Mouse (Mus musculus): Measurements from ENCODE around the gene Tpk1.
"Not testable (repeated sequence)": the region's sequence is repeated elsewhere in the genome, so short reads cannot be mapped to it uniquely, and the experiment has no call there.

The Tpk1 gene

DNA sequence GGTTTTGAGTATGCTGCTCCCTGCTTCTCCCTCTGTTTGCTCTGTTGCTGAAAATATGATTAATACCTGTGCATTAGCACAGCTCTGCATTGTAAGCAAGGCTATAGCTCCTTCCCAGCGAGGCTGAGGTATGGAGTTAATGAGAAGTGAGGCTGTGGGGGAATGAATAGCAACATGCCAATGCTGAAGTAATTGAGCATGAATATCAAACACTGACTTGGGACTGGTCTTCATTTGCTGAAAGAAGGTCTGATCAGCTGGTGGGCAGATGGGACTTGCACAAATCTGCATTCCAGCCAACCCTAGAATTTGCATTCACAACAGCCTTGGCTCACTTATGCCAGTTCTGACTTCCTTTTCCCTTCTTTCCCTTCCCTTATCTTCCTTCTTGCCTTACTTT, 144.0 kb downstream of the Tpk1 start:
- DNase-seq (ENCODE audit: low spot score) = no peak

DNA sequence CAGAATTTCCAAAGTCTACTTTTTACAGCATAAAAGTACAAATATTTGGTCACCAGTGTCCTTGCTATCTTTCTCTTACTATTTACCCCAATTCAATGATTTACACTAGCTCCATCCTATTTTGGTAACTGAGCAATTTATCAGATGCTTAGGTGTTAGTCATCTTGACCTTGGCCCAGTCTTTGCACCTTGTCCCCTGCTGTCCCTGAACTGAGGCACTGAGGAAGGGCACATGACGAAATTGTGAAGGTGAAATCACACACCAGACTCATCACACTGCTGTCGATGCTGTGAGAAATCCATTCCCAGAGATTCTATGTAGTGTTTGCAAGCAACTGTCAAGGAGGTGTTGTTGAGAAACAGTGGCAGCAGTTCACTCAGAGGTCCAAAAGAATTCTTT, 145.9 kb downstream of the Tpk1 start:
- DNase-seq (ENCODE audit: low spot score) = no peak

DNA sequence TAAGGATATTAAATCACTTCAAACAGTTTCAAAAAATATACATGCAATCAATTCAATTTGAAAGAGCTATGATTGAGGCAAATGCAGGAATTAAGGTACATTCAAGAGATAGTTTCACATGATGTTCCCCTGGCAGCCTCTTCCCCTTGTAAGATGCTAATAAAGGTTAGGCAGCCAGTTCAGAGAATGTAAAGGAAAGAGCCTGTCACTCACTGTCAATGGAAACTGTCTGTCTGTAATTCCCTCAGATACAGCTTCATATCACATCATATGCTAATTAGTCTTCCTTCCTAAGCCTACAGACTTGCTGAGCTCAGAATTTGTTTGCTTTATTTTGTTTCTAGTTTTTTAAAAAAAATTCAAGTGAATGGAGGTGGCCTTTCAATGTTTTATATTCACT, 147.7 kb downstream of the Tpk1 start:
- no peak for DNase-seq (ENCODE audit: low spot score)

DNA sequence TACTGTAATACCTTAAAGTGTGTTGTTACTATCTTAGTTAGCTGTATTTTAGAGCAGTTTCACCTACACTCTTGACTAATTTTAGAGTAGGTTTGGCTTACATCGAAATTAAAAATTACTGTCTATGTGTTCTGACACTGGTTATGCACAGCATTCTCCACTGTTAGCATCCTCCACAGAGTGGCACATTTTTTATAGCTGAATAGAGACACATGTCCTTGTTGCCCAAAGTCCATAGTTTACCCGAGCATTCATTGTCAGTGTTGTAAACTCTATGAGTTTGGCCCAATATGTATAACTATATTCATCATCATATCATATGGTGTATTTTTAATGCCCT, 148.8 kb downstream of the Tpk1 start:
- DNase-seq (ENCODE audit: low spot score) = no peak

DNA sequence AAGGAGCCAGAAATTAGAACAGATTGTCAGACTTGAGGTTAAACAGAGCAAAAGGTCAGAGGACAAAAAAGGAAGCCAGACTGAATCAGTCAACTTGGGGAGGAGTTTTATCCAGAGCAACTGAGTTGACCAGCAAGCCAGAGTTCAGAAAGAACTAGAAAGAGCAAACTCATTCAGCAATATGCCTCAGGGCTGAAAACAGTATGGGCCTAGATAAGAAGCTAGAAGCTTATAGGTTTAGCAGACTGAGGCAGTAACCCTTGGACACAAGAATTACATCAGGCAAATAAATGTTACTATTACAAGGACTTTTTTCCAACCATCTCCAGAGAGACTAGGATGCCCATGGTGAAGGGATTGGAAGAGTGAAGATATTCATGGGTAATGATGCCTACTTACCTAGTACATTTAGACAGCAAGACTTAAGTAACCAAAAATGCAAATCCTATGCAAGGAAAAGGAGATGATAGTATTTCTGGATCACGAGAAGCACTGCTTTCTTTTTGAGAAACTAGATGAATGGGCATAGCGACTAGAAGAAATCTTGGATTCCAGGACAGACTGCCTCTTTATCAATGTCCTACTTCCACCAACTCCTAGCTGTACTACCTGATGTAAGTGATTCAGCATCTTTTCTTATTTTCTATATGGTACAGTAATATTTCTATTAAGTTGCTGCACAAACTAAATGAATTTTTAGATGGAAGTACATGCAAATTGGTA, 149.3 kb downstream of the Tpk1 start:
- DNase-seq (ENCODE audit: low spot score) = no peak

DNA sequence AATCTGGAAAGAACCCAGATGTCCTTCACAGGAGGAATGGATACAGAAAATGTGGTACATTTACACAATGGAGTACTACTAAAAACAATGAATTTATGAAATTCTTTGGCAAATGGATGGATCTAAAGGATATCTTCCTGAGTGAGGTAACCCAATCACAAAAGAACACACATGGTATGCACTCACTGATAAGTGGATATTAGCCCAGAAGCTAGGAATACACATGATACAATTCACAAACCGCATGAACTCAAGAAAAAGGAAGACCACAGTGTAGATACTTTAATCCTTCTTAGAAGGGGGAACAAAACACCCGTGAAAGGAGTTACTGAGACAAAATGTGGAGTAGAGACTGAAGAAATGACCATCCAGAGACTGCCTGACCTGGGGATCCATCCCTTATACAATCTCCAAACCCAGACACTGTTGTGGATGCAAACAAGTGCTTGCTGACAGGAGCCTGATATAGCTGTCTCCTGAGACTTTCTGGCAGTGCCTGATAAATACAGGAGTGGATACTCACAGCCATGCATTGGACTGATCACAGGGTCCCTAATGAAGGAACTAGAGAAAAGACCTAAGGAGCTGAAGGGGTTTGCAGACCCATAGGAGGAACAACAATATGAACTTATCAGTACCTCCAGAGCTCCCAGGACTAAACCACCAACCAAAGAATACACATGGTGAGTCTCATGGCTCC, 159.2 kb downstream of the Tpk1 start:
- DNase-seq (ENCODE audit: low spot score) = not testable (repeated sequence)

DNA sequence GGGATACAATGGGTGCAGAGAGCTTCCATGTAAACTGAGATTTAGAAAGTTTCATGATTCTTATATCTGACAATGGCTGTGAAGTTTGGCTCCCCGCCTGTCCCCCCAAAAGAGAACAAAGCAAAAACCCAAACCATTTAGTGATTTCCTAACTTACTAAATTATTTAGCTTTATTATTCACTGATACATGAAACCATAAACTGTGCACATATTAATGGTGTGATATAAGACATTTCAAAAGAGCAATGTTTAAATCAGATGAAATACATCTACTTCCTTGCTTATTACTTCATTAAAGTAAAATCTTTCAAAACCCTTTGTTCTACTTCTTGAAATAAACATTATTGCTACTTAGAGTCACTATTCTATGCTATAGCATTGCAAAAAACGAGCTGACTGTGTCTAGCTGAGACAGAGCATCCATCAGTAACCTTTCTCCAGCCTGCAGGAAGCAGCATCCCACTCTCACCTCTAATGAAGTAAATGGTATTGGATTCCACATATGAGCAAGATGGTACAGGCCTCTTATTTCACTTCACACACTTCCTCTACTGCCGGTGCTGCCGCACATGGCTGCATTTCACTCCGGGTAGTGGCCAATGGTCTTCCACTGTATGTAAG, 161.4 kb downstream of the Tpk1 start:
- DNase-seq (ENCODE audit: low spot score) = no peak

DNA sequence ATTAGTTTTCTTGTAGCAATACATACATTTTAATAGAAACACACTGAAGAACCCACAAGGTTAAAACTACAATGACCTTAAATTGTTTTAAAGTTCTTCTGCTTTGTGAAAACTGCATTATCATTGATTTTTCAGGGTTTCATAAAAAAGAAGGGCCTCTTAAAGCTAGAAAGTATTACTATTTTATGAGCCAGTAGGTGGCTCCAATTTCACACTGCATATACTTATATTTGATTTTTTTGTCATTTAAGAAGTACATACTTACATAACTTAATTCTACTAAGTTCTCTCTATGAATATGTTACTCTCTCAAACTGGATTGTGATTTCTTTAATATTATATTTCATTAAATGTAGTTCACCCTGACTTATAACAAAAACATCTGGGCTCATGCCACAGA, 173.7 kb downstream of the Tpk1 start:
- DNase-seq (ENCODE audit: low spot score) = no peak

DNA sequence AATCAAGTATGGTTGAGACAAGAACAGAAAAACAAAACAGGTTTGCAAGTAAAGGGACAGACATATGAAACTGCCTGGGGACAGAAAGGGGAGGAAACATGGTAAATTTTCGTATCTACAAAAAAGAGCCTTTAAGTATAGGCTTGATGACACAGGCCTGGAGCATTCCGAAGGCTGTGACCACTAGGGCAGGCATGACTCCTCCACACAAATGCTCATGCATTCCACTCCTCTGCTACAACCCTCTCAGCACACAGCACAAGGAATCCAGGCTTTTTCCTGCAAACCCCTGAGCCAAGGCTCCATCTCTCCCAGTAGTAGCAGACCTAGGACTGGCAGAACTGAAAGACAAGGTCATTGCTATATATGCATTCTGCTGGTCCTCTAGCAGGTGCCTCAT, 179.4 kb downstream of the Tpk1 start:
- DNase-seq (ENCODE audit: low spot score) = no peak

DNA sequence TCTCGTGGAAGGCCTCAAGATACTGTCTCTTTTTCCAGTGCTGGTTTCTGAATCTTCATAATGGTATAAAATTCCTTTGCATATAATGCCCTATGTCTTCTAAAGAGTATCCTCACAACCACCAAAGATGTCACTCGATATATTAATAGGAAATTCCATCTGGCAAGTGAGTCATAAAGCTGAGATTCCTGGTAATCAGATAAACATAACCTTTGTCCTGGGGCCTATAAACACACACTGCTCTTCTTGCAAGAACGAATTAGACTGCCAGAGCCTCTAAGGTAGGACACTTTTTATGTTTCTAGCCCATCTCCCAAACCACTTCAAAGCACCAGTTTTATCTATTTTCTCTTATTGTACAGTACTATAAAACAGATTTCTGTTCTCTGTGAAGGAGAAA, 185.4 kb downstream of the Tpk1 start:
- no peak for DNase-seq (ENCODE audit: low spot score)

DNA sequence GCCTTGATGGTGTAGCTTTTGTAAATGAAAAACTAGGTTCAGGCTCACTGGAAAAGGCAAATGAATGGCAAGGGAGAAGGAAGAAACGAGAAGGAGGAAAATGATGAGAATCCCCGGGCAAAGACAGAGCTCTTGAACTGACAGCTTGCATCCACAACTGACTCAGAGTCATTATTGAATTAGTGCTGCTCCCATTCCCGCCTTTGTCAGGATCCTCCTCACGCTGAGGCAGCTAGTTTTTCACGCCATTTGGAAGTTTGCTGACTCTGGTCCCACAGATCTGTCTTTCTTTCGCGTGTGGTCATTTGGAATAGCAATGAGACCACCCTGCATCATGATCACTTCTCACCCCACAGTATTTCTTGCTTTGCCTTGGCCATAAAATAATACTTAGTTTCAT, 187.3 kb downstream of the Tpk1 start:
- no peak for DNase-seq (ENCODE audit: low spot score)

DNA sequence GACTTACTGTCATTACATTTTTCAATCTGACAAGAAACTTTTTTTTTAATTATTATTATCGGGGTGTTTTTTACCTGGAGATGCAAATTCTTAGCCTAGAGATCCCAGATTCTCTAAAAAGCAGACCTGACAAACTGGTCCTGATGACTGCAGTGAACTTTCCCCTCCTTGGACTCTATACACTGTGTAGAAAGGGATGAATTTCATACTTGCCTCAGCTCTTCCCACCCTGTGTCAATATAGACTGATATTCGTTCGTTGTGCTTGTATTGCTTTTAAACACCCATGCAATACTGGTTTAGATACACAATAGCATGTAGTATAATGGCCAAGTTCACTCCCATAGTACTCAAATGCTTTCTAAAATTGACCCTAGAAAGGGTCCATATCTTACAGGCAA, 189.7 kb downstream of the Tpk1 start:
- DNase-seq (ENCODE audit: low spot score) = no peak

DNA sequence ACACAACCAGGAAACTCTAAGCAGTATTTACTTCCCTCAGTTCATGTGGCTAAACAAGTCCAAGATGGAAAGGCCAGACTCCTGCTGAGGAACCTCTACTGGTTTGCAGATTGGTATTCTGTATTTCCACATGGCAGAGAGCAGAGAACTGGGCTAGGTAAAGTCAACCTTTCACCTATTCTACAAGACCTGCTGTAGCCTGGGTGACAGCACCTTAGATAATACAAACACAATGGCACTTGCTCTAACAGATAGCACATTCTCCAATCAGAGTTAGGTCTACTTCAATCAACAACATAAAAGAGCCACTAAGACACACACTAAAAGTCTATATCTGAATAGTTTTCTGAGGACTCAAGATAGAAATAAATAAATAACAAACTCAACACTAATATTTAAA, 190.2 kb downstream of the Tpk1 start:
- DNase-seq (ENCODE audit: low spot score) = no peak

DNA sequence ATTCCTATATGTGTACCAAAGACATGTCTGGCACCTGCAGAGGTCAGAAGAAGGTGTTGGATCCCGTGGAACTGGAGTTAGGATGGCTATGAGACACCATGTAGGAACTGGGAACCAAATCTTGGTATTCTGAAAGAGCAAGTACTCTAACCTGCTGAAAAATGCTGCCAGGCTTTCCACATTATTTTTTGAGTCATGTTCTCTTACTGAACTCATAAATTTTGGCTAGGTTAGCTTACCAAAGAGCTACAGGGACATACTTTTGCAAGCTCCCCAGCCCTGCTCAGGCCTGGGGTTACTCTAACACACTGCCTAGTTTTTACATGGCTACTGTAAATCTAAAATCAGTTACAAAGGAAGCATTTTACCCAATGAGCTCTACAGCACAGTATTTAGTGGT, 194.5 kb downstream of the Tpk1 start:
- DNase-seq (ENCODE audit: low spot score) = no peak

DNA sequence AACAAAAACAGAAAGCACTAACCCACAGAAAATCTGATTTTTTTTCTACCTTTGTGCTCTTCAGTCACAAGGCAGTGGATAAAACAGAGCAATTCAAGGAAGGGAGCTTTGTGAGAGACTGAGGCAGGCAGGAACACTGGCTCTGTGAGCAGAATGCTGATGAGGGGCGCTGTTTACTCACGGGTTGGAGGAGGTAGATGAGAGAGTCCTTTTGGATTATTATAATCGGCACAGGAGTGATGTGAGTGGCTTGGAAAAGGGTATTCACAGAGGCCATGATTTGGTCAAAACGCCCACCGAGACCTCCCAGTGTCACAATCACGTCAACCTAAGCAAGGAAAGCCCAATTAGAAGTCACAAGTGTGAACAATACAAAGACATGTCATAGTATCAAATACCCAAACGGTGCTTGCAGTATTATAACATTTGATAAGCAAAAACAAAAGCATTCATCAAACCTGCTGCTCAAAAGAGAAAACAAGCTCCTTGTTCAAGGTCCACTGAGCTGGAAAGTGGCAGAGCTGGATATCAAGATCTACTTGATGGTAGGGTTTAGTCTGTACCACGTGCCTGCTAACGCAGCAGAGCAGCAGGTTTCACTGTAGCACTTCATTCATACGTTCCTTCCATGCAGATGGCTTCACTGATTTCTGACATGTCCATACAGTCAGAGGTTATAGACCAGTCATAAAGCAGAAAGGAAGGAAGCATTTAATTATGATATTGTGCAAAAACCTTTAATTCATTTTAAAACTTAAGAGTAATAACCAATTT, 197.1 kb downstream of the Tpk1 start:
- DNase-seq (ENCODE audit: low spot score) = no peak

DNA sequence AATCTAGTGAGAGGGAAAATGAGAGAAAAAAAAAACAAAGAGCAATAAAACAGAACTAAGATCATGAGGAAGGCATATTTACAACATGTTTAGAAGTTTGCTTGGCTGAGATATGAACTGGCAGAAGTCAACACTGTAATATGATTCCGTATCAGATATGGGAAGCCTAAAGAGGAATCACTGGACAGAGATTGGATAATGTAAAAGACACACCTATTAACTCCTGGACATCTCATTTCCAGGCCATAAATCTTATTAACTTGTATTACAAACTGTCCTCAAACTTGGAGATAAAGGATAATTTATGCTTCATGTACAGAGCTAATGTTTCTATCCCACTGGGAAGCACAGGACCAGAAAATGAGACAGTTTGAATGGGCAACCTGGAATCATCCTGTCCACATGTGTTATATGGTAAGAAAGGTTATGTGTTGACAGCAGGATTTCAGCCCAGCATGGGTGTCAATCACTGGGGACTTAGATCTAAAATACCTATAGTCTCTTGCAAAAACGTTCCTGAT, 203.2 kb downstream of the Tpk1 start:
- no peak for DNase-seq (ENCODE audit: low spot score)

DNA sequence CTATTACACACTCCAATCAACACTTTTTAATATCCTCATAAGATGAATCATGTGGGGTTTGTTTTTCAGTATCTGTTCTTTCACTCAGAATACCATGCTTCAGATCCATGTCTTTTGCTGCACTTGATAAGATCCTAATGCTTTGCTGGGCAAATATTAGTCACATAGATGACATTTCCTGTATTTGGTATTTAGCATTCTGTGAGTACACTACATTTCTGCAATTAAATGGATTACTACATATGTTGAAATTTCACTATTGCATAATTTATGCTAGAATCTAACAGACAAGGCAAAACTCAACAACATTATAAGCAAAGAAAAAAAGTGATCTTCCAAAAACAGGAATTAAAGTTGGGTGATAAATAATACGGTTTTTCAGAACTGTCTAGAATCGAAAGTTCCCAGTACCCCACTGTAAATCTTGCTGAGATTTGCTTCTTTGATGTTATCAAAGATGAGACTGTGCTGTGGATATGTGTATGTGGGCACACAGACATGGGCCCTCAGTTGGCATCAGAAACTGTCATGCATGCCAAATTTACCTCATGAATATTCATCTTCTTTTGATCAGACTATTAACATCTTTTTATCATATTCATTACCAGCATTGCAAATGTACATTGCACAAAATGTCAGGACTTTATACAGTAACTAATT, 203.8 kb downstream of the Tpk1 start:
- no peak for DNase-seq (ENCODE audit: low spot score)

DNA sequence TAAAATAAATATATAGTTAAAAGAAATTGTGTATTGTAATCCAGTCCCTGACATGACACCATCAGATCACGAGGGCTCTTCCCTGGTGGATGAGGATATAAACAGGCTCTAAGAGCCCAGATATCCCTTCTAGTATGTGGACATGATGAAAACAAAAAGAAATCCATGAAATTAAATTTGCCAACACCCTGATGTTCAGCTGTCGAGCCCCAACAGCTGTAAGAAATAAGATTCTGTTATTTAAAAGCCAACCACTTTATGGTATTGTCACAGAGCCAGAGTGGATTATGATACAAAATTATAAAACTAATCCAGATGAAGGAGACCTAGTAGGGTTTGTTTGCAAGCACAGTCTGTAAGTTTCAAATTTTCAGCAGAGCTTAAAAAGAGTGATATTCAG, 207.0 kb downstream of the Tpk1 start:
- DNase-seq (ENCODE audit: low spot score) = no peak

DNA sequence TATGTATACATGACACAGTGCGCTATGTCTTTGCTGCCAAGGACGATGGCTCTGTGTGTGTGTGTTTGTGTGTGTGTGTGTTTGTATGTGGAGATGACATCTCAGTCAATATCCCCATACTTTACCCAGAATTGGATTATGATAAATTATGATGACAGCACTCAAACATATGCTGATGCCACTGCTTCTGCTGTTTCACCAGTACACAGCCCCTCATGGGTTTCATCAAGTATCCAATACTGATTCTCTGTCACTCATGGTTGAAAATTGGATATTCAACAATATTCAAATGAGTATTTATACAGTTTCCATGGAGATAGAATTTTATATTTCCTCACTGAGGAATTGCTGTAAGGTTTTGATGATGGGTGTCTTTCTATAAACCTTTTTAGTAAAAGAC, 208.1 kb downstream of the Tpk1 start:
- DNase-seq (ENCODE audit: low spot score) = no peak

DNA sequence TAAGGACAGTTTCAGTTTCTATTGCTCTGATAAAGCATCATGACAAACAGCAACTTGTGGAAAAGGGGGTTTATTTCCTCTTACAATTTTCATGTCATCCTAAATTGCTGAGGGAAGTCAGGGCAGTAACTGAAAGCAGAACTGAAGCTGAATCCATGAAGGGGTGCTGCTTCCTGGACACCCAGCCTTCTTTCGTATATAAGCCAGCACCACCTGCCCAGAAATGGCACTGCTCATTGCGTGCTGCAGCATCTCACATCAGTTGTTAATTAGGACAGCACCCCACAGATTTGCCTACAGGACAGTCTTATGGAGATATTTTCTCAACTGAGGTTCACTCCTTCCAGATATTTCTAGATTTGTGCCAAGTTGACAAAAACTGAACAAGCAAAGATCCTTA, 216.6 kb downstream of the Tpk1 start:
- no peak for DNase-seq (ENCODE audit: low spot score)

DNA sequence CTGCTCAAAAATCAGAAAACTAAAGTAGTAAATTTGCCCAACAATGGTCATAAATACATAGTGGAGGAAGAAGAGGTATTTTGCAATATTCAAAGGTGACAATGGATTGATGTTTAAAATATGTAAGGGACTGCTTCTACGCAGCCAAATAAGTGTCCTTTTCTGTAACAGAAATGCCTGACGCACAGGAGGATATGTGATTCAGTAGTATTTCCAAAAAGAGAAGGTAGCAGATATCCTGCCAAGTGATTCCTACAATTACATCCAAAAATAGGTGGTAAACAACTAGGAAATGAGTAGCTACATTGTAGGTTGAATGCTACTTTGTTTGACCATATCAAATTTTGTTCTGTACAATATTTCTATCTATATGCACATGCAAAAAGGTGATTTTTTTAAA, 220.2 kb downstream of the Tpk1 start:
- no peak for DNase-seq (ENCODE audit: low spot score)

DNA sequence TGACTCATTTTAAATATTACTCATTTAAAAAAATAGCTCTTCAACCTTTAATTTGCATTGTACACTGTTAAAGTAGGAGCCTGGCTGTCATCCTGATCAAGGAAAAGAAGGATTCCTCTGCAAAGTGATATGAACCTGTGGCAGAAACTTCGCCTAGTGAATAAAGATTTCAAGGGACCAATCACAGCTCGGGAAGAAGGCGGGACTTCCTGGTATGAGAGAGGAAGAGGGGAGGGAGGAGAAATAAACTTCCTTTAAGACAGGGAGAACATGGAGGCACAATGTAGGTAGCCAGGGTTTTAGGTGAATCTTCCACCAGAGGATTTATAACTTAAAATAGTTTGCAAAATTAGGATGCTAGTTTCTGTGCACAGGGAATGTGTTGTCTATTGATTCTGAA, 223.9 kb downstream of the Tpk1 start:
- DNase-seq (ENCODE audit: low spot score) = no peak
